Mouse (Mus musculus): ENCODE data around the gene Apom. TPM values are rescaled to one million over a fixed set of nuclear protein-coding genes. Genes with fewer than 3 reads are reported as not detected.
A peak's percentile ranks its signal among the peaks of the same experiment; 100 is the strongest.

The Apom gene
- 7.5 and 10.0 TPM in 2 replicates for total RNA-seq (2012; rRNA removed)

DNA sequence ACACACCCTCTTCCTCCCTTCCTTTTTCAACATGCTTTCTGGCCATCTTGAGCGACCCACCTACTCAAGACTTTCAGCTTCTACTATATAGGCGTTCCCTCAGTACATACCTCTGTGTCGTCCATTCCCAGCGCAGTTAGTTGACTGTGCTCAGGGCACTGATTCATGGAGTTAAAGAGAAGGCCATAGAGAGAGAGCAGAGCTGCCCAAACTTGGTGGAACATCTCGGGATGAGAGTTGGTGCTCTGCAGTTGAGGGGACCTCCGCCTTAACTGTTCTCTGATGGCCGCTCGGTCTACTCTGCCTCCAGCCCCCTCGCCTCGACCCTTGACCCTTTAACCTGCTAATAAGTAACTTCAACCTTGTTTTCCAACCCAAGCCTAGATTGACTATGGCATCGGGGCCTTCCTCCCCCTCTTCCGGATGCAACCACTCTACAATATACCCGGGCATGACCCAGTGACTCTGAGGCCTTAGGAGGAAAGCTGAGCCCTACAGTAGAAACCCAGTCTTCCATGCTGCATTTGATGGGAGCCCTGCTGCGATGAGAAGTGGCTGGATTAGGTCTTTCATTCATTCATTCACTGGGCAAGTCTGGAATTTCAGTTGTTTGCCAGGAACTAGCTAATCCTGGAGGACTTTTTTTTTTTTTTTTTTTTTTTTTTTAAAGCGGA is at the start of gene Apom:
TSS of gene Apom (minus strand) at position 551 of the 674 bp plus-strand sequence.
- no peak for TF ChIP-seq MAFK (IDR thresholded peaks at IDR 0.05; ENCODE audit: insufficient read depth, low read depth, low read length)
- peak; percentile 85 for TF ChIP-seq ZNF384 (IDR thresholded peaks at IDR 0.05; ENCODE audit: low read depth, low read length)
- no peaks in the 10 kb centered on the region for H3K9me3 ChIP-seq (ENCODE audit: control insufficient read depth, insufficient read depth, low read depth, low read length)
- H3K4me1 ChIP-seq (ENCODE audit: control insufficient read depth in 2 of 2, insufficient read depth in 2 of 2, low read length in 2 of 2, poor library complexity in 1 of 2), result peaks cover 0 to 4% of the 10 kb centered on the region in 2 experiments; a peak in 2 of 4 replicates
- in situ Hi-C loops (cut with MboI; ENCODE audit: low sequenced_read_pairs in 2 of 2, unreplicated experiment in 2 of 2), result no loop called here
- no peaks in the 10 kb centered on the region for H3K36me3 ChIP-seq (ENCODE audit: control insufficient read depth, insufficient read depth, low read length, poor library complexity, severe bottlenecking)
- DNase-seq (ENCODE audit: low read depth, low spot score), result no peak
- no peak within 1 kb of the TSS for H3K9ac ChIP-seq (ENCODE audit: insufficient read depth, low read depth, low read length, poor library complexity, severe bottlenecking)
- no peak within 1 kb of the TSS for H3K4me3 ChIP-seq (ENCODE audit: insufficient read depth in 1 of 2, low read depth in 1 of 2, low read length in 2 of 2, poor library complexity in 1 of 2, severe bottlenecking in 1 of 2)
- H3K27ac ChIP-seq (ENCODE audit: insufficient read depth, low read depth, low read length, poor library complexity, severe bottlenecking), result no peak within 1 kb of the TSS

DNA sequence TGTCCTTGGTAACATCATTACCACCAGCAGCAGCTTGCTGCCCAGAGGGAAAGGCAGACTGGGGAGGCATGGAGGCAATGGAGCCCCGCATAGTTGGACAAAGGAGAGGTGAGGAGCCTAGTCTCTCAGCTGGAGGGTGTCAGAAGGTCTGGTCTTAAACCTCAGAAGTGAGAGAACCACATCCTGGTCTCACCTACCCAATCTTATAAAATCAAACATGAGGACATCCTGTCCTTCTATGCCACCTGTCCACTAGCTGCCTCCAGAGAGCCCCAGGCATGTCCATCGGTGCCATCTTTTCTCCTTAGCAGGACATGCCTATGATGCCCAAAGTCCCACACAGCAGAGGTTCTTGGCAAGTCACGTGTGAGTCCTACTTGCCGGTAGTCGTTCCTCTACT is 48.2 kb upstream of the Apom start:
- Histone ChIP-seq H3K27ac (ENCODE audit: insufficient read depth, low read depth, low read length, poor library complexity, severe bottlenecking) (no peak overlapping the region), H3K9me3 (ENCODE audit: control insufficient read depth, insufficient read depth, low read depth, low read length) (no peaks in the 10 kb centered on the region), H3K36me3 (ENCODE audit: control insufficient read depth, insufficient read depth, low read length, poor library complexity, severe bottlenecking) (no peaks in the 10 kb centered on the region), H3K4me1 (ENCODE audit: control insufficient read depth in 2 of 2, insufficient read depth in 2 of 2, low read length in 2 of 2, poor library complexity in 1 of 2) (peaks cover 0 to 9% of the 10 kb centered on the region in 2 experiments; a peak in 1 of 4 replicates), H3K9ac (ENCODE audit: insufficient read depth, low read depth, low read length, poor library complexity, severe bottlenecking) (no peak overlapping the region), H3K4me3 (ENCODE audit: insufficient read depth in 1 of 2, low read depth in 1 of 2, low read length in 2 of 2, poor library complexity in 1 of 2, severe bottlenecking in 1 of 2) (no peak overlapping the region)
- DNase-seq (ENCODE audit: low read depth, low spot score), result no peak
- TF ChIP-seq CHD2 (IDR thresholded peaks at IDR 0.05; ENCODE audit: low read depth, low read length) (no peak), MAFK (IDR thresholded peaks at IDR 0.05; ENCODE audit: insufficient read depth, low read depth, low read length) (no peak), ZNF384 (IDR thresholded peaks at IDR 0.05; ENCODE audit: low read depth, low read length) (no peak), ZC3H11A (IDR thresholded peaks at IDR 0.05; ENCODE audit: borderline replicate concordance, low read depth, low read length) (no peak), HCFC1 (IDR thresholded peaks at IDR 0.05; ENCODE audit: borderline replicate concordance, insufficient read depth, low read length) (no peak)
- in situ Hi-C loops (cut with MboI; ENCODE audit: low sequenced_read_pairs in 2 of 2, unreplicated experiment in 2 of 2), result no loop called here

DNA sequence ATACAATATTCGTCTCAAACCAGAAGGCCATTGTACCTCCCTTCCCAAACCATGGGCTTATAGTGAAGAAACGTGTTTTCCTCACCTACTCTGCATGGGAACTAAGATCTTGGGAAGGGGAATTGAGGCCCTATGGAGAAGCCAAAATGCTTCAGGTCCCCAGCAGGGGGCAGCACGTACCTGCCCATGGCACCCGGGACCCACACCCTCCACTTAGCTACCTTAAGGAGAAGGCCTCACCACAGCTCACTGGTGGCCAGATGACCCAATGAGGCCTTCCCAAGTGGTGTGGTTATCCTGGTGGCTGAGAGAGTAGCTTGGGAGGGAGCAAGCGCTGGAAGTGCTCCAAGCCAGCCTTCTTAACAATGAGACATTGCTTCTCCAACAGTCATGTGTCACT is 46.7 kb upstream of the Apom start:
- H3K9me3 ChIP-seq (ENCODE audit: control insufficient read depth, insufficient read depth, low read depth, low read length), result no peaks in the 10 kb centered on the region
- peaks cover 0 to 2% of the 10 kb centered on the region in 2 experiments; a peak in 1 of 4 replicates for H3K4me1 ChIP-seq (ENCODE audit: control insufficient read depth in 2 of 2, insufficient read depth in 2 of 2, low read length in 2 of 2, poor library complexity in 1 of 2)
- in situ Hi-C loops (cut with MboI; ENCODE audit: low sequenced_read_pairs in 2 of 2, unreplicated experiment in 2 of 2), result no loop called here
- no peak overlapping the region for H3K27ac ChIP-seq (ENCODE audit: insufficient read depth, low read depth, low read length, poor library complexity, severe bottlenecking)
- no peak overlapping the region for H3K9ac ChIP-seq (ENCODE audit: insufficient read depth, low read depth, low read length, poor library complexity, severe bottlenecking)
- H3K4me3 ChIP-seq (ENCODE audit: insufficient read depth in 1 of 2, low read depth in 1 of 2, low read length in 2 of 2, poor library complexity in 1 of 2, severe bottlenecking in 1 of 2), result no peak overlapping the region
- no peaks in the 10 kb centered on the region for H3K36me3 ChIP-seq (ENCODE audit: control insufficient read depth, insufficient read depth, low read length, poor library complexity, severe bottlenecking)
- no peak for DNase-seq (ENCODE audit: low read depth, low spot score)
- TF ChIP-seq ZC3H11A (IDR thresholded peaks at IDR 0.05; ENCODE audit: borderline replicate concordance, low read depth, low read length) (0 out of 2 replicates have a peak, but pooled peaks have one; percentile 11), MAFK (IDR thresholded peaks at IDR 0.05; ENCODE audit: insufficient read depth, low read depth, low read length) (no peak), HCFC1 (IDR thresholded peaks at IDR 0.05; ENCODE audit: borderline replicate concordance, insufficient read depth, low read length) (no peak)

DNA sequence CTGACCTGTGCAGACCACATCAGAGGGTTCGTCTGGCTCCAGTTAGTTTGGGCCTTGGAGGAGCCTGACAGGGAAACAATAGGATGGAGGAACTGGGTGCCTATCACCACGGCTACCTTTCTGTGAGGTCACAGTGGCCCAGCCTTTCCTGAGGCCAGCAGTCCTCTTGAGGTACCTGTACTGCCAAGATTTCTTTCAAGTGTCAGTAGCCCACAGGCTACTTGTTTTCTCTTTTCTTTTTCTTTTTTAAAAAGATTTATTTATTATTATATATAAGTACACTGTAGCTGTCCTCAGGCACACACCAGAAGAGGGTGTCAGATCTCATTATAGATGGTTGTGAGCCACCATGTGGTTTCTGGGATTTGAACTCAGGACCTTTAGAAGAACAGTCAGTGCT is 44.1 kb upstream of the Apom start, which contains the start of gene Aif1:
TSS of gene Aif1 (minus strand) at position 101 of the 400 bp plus-strand sequence.
- DNase-seq (ENCODE audit: low read depth, low spot score), result no peak
- in situ Hi-C loops (cut with MboI; ENCODE audit: low sequenced_read_pairs in 2 of 2, unreplicated experiment in 2 of 2), result no loop called here
- Histone ChIP-seq H3K9me3 (ENCODE audit: control insufficient read depth, insufficient read depth, low read depth, low read length) (no peaks in the 10 kb centered on the region), H3K27ac (ENCODE audit: insufficient read depth, low read depth, low read length, poor library complexity, severe bottlenecking) (no peak within 1 kb of the TSS), H3K9ac (ENCODE audit: insufficient read depth, low read depth, low read length, poor library complexity, severe bottlenecking) (no peak within 1 kb of the TSS), H3K36me3 (ENCODE audit: control insufficient read depth, insufficient read depth, low read length, poor library complexity, severe bottlenecking) (no peaks in the 10 kb centered on the region), H3K4me1 (ENCODE audit: control insufficient read depth in 2 of 2, insufficient read depth in 2 of 2, low read length in 2 of 2, poor library complexity in 1 of 2) (no peaks in the 10 kb centered on the region), H3K4me3 (ENCODE audit: insufficient read depth in 1 of 2, low read depth in 1 of 2, low read length in 2 of 2, poor library complexity in 1 of 2, severe bottlenecking in 1 of 2) (no peak within 1 kb of the TSS)
- TF ChIP-seq MAFK (IDR thresholded peaks at IDR 0.05; ENCODE audit: insufficient read depth, low read depth, low read length), result no peak
- TF ChIP-seq HCFC1 (IDR thresholded peaks at IDR 0.05; ENCODE audit: borderline replicate concordance, insufficient read depth, low read length), result no peak
- TF ChIP-seq ZC3H11A (IDR thresholded peaks at IDR 0.05; ENCODE audit: borderline replicate concordance, low read depth, low read length), result no peak
- no peak for TF ChIP-seq CHD2 (IDR thresholded peaks at IDR 0.05; ENCODE audit: low read depth, low read length)
- TF ChIP-seq ZNF384 (IDR thresholded peaks at IDR 0.05; ENCODE audit: low read depth, low read length), result no peak

DNA sequence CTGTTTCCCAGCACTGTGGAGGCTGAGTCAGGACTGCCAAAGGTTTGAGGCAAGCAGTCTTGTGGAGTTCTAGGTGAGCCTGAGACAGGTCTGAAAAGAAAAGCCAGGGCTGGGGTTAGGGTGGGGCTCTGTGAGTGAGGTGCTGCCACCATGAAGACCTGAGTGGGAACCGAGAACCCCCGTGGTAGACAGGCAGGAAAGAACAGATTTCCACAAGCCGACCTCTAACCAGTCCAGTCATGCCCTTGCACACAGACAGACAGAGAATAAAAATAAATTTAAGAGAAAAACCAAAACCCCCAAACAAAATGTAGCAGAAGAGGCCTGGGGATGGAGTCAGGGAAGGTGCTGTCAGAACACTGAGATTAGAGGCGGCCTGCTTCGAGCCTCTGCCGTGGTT is 43.5 kb upstream of the Apom start:
- no peak overlapping the region for H3K4me3 ChIP-seq (ENCODE audit: insufficient read depth in 1 of 2, low read depth in 1 of 2, low read length in 2 of 2, poor library complexity in 1 of 2, severe bottlenecking in 1 of 2)
- H3K4me1 ChIP-seq (ENCODE audit: control insufficient read depth in 2 of 2, insufficient read depth in 2 of 2, low read length in 2 of 2, poor library complexity in 1 of 2), result no peaks in the 10 kb centered on the region
- H3K9ac ChIP-seq (ENCODE audit: insufficient read depth, low read depth, low read length, poor library complexity, severe bottlenecking), result no peak overlapping the region
- in situ Hi-C loops (cut with MboI; ENCODE audit: low sequenced_read_pairs in 2 of 2, unreplicated experiment in 2 of 2), result no loop called here
- no peak for DNase-seq (ENCODE audit: low read depth, low spot score)
- no peaks in the 10 kb centered on the region for H3K9me3 ChIP-seq (ENCODE audit: control insufficient read depth, insufficient read depth, low read depth, low read length)
- no peaks in the 10 kb centered on the region for H3K36me3 ChIP-seq (ENCODE audit: control insufficient read depth, insufficient read depth, low read length, poor library complexity, severe bottlenecking)
- no peak overlapping the region for H3K27ac ChIP-seq (ENCODE audit: insufficient read depth, low read depth, low read length, poor library complexity, severe bottlenecking)
- no peak for TF ChIP-seq MAFK (IDR thresholded peaks at IDR 0.05; ENCODE audit: insufficient read depth, low read depth, low read length)
- no peak for TF ChIP-seq ZC3H11A (IDR thresholded peaks at IDR 0.05; ENCODE audit: borderline replicate concordance, low read depth, low read length)
- TF ChIP-seq ZNF384 (IDR thresholded peaks at IDR 0.05; ENCODE audit: low read depth, low read length), result no peak
- TF ChIP-seq HCFC1 (IDR thresholded peaks at IDR 0.05; ENCODE audit: borderline replicate concordance, insufficient read depth, low read length), result no peak
- no peak for TF ChIP-seq CHD2 (IDR thresholded peaks at IDR 0.05; ENCODE audit: low read depth, low read length)

Measured in ES-E14 (cell line).